Mouse (Mus musculus) hindbrain, embryonic 12.5 days (tissue): ENCODE measurements around the gene Lce1l. TPM values are rescaled to one million over a fixed set of nuclear protein-coding genes. Genes with fewer than 3 reads are reported as not detected.
"Not testable (repeated sequence)": the region's sequence is repeated elsewhere in the genome, so short reads cannot be mapped to it uniquely, and the experiment has no call there.

Source experiments
- ATAC-seq: fragments of 200-750 bp; cut with Nextera tagmentation; 2 replicates; pipeline ENCODE4 v1.8.0; 2017; ENCODE audit warnings: moderate TSS enrichment; ENCODE audit not compliant: low FRiP score
- H3K27ac ChIP-seq: fragments of 300-500 bp; sonication (generic); 2 replicates; pipeline ENCODE4 v1.5.1; 2016; ENCODE audit warnings: mild to moderate bottlenecking
- H3K27me3 ChIP-seq: fragments of 300-500 bp; sonication (generic); 2 replicates; pipeline ENCODE4 v1.6.1; 2016; ENCODE audit warnings: mild to moderate bottlenecking
- H3K36me3 ChIP-seq: fragments of 300-500 bp; sonication (generic); 2 replicates; pipeline ENCODE4 v1.6.1; 2016; ENCODE audit warnings: mild to moderate bottlenecking
- H3K4me1 ChIP-seq: fragments of 300-500 bp; sonication (generic); 2 replicates; pipeline ENCODE4 v1.6.1; 2016
- H3K4me2 ChIP-seq: fragments of 300-500 bp; sonication (generic); replicated peaks from 2 replicates; pipeline ENCODE4 v1.6.1; 2016; ENCODE audit warnings: mild to moderate bottlenecking
- H3K4me3 ChIP-seq: fragments of 300-500 bp; sonication (generic); 2 replicates; pipeline ENCODE4 v1.5.1; 2016; ENCODE audit warnings: mild to moderate bottlenecking
- H3K9ac ChIP-seq: fragments of 300-500 bp; sonication (generic); 2 replicates; pipeline ENCODE4 v1.6.1; 2016; ENCODE audit warnings: mild to moderate bottlenecking, moderate library complexity
- H3K9me3 ChIP-seq: fragments of 300-500 bp; sonication (generic); replicated peaks from 2 replicates; pipeline ENCODE4 v1.6.1; 2016; ENCODE audit warnings: mild to moderate bottlenecking
- WGBS: fragments of 180-500 bp; shearing (Covaris S2); methylation state at CpG from one replicate; pipeline ENCODE4 v1.1.7; 2016; 5-methylcytosine and 5-hydroxymethylcytosine counted together
- polyA plus RNA-seq: library from polyadenylated mRNA; unstranded; fragments of >200 nt; fragmentation: Nextera tagmentation; extraction: Ambion mirVana; gene quantifications from 2 replicates; pipeline ENCODE4 v1.2.1, GENCODE M21; 2016

Gene Lce1l
- not detected in 2 replicates for polyA plus RNA-seq

GRCm38 (mm10) chr3:92851186-92851585 is at the start of gene Lce1l:
Gene Lce1l, minus strand, starts transcription at chr3:92851286.
- 89% methylated on average over 3 of the region's 3 CpGs for WGBS
- no peaks in the 10 kb centered on the region for H3K27me3 ChIP-seq
- no peak within 1 kb of the TSS for H3K9ac ChIP-seq
- no peak within 1 kb of the TSS for H3K27ac ChIP-seq
- H3K4me3 ChIP-seq, result no peak within 1 kb of the TSS
- no peaks in the 10 kb centered on the region for H3K9me3 ChIP-seq
- no peaks in the 10 kb centered on the region for H3K4me1 ChIP-seq
- no peak for ATAC-seq
- H3K4me2 ChIP-seq, result no peak within 1 kb of the TSS
- H3K36me3 ChIP-seq, result no peaks in the 10 kb centered on the region

GRCm38 (mm10) chr3:92894489-92894888 is 43.4 kb upstream of the Lce1l start:
- 65% methylated on average over 1 of the region's 1 CpGs for WGBS
- no peak overlapping the region for H3K4me2 ChIP-seq
- no peaks in the 10 kb centered on the region for H3K9me3 ChIP-seq
- H3K36me3 ChIP-seq, result no peaks in the 10 kb centered on the region
- H3K4me1 ChIP-seq, result no peaks in the 10 kb centered on the region
- ATAC-seq, result no peak
- no peak overlapping the region for H3K9ac ChIP-seq
- H3K27me3 ChIP-seq, result no peaks in the 10 kb centered on the region
- H3K4me3 ChIP-seq, result no peak overlapping the region
- no peak overlapping the region for H3K27ac ChIP-seq

GRCm38 (mm10) chr3:92894063-92894462 is 43.0 kb upstream of the Lce1l start:
- ATAC-seq, result no peak
- 69% methylated on average over 3 of the region's 3 CpGs for WGBS
- no peaks in the 10 kb centered on the region for H3K4me1 ChIP-seq

GRCm38 (mm10) chr3:92874180-92874579 is 23.1 kb upstream of the Lce1l start:
- H3K9ac ChIP-seq, result no peak overlapping the region
- WGBS, result 85% methylated on average over 3 of the region's 3 CpGs
- H3K4me1 ChIP-seq, result no peaks in the 10 kb centered on the region
- no peak for ATAC-seq
- no peak overlapping the region for H3K27ac ChIP-seq
- no peak overlapping the region for H3K4me3 ChIP-seq
- H3K9me3 ChIP-seq, result no peaks in the 10 kb centered on the region
- H3K27me3 ChIP-seq, result no peaks in the 10 kb centered on the region
- no peaks in the 10 kb centered on the region for H3K36me3 ChIP-seq
- H3K4me2 ChIP-seq, result no peak overlapping the region

More at GRCm38 (mm10) chr3:92894063-92894462, 43.0 kb upstream of the Lce1l start:
- Histone ChIP-seq H3K9ac (no peak overlapping the region), H3K4me3 (no peak overlapping the region), H3K27me3 (no peaks in the 10 kb centered on the region), H3K36me3 (no peaks in the 10 kb centered on the region), H3K4me2 (no peak overlapping the region), H3K27ac (no peak overlapping the region), H3K9me3 (no peaks in the 10 kb centered on the region)

GRCm38 (mm10) chr3:92870116-92870515 is 19.0 kb upstream of the Lce1l start, which contains the start of gene 2310050C09Rik:
Gene 2310050C09Rik, minus strand, starts transcription at chr3:92870216.
- whole genome bisulfite sequencing, result 85% methylated on average over 4 of the region's 4 CpGs
- no peaks in the 10 kb centered on the region for H3K4me1 ChIP-seq
- H3K4me3 ChIP-seq, result no peak within 1 kb of the TSS
- no peak within 1 kb of the TSS for H3K27ac ChIP-seq
- no peak within 1 kb of the TSS for H3K9ac ChIP-seq
- no peaks in the 10 kb centered on the region for H3K9me3 ChIP-seq
- H3K27me3 ChIP-seq, result no peaks in the 10 kb centered on the region
- no peak within 1 kb of the TSS for H3K4me2 ChIP-seq
- ATAC-seq, result no peak
- no peaks in the 10 kb centered on the region for H3K36me3 ChIP-seq

- 63% methylated on average over 1 of the region's 1 CpGs for WGBS
- no peak within 1 kb of the TSS for H3K9ac ChIP-seq
- H3K27ac ChIP-seq, result no peak within 1 kb of the TSS
- no peak within 1 kb of the TSS for H3K4me2 ChIP-seq
- no peaks in the 10 kb centered on the region for H3K27me3 ChIP-seq
- H3K9me3 ChIP-seq, result no peaks in the 10 kb centered on the region
- no peak within 1 kb of the TSS for H3K4me3 ChIP-seq
- ATAC-seq, result no peak
- no peaks in the 10 kb centered on the region for H3K36me3 ChIP-seq
- no peaks in the 10 kb centered on the region for H3K4me1 ChIP-seq
Measured at GRCm38 (mm10) chr3:92827108-92827507, 24.0 kb downstream of the Lce1l start, which contains the start of gene Kprp. Gene Kprp, minus strand, starts transcription at chr3:92827247.

- ATAC-seq, result no peak
- no peaks in the 10 kb centered on the region for H3K9me3 ChIP-seq
- WGBS, result 52% methylated on average over 1 of the region's 1 CpGs
- H3K4me1 ChIP-seq, result no peaks in the 10 kb centered on the region
- H3K4me2 ChIP-seq, result no peak overlapping the region
- H3K36me3 ChIP-seq, result no peaks in the 10 kb centered on the region
- no peak overlapping the region for H3K4me3 ChIP-seq
- no peaks in the 10 kb centered on the region for H3K27me3 ChIP-seq
- H3K27ac ChIP-seq, result no peak overlapping the region
- no peak overlapping the region for H3K9ac ChIP-seq
Measured at GRCm38 (mm10) chr3:92825808-92826207, 25.3 kb downstream of the Lce1l start.

GRCm38 (mm10) chr3:92816036-92816435 is 35.0 kb downstream of the Lce1l start:
- not testable (repeated sequence) for H3K4me2 ChIP-seq, H3K27me3 ChIP-seq, ATAC-seq, H3K9me3 ChIP-seq, H3K36me3 ChIP-seq, H3K9ac ChIP-seq, H3K27ac ChIP-seq, H3K4me1 ChIP-seq, H3K4me3 ChIP-seq
- WGBS, result 96% methylated on average over 2 of the region's 2 CpGs

- Histone ChIP-seq H3K4me1 (no peaks in the 10 kb centered on the region), H3K9me3 (no peaks in the 10 kb centered on the region), H3K36me3 (no peaks in the 10 kb centered on the region), H3K9ac (no peak overlapping the region), H3K4me2 (no peak overlapping the region), H3K4me3 (no peak overlapping the region), H3K27ac (no peak overlapping the region), H3K27me3 (no peaks in the 10 kb centered on the region)
- no peak for ATAC-seq
- 91% methylated on average over 3 of the region's 3 CpGs for WGBS
Measured at GRCm38 (mm10) chr3:92815581-92815980, 35.5 kb downstream of the Lce1l start.

- Histone ChIP-seq H3K27me3 (no peaks in the 10 kb centered on the region), H3K9me3 (no peaks in the 10 kb centered on the region), H3K4me2 (no peak within 1 kb of the TSS), H3K36me3 (no peaks in the 10 kb centered on the region), H3K9ac (no peak within 1 kb of the TSS), H3K4me3 (no peak within 1 kb of the TSS), H3K4me1 (no peaks in the 10 kb centered on the region), H3K27ac (no peak within 1 kb of the TSS)
- ATAC-seq, result no peak
Measured at GRCm38 (mm10) chr3:92807791-92808190, 43.3 kb downstream of the Lce1l start, which contains the start of gene Lce1k. Gene Lce1k, minus strand, starts transcription at chr3:92807891.

Other genes with a start within 250 kb of the Lce1l start
- not detected in 2 replicates for gene 2210017I01Rik, start 243.8 kb downstream of the Lce1l start, polyA plus RNA-seq
- not detected in 2 replicates for gene Lce6a, start 229.6 kb downstream of the Lce1l start, polyA plus RNA-seq
- gene Lce1a1, start 203.0 kb downstream of the Lce1l start, polyA plus RNA-seq, result not detected in 2 replicates
- gene Lce1b, start 194.4 kb downstream of the Lce1l start, polyA plus RNA-seq, result not detected in 2 replicates
- gene Lce1a2, start 181.0 kb downstream of the Lce1l start, polyA plus RNA-seq, result not detected in 2 replicates
- not detected in 2 replicates for gene Lce1c, start 172.0 kb downstream of the Lce1l start, polyA plus RNA-seq
- not detected in 2 replicates for gene Lce1d, start 164.1 kb downstream of the Lce1l start, polyA plus RNA-seq
- not detected in 2 replicates for gene Lce1e, start 142.2 kb downstream of the Lce1l start, polyA plus RNA-seq
- not detected in 2 replicates for gene Lce1f, start 130.9 kb downstream of the Lce1l start, polyA plus RNA-seq
- gene Gm38119, start 112.2 kb downstream of the Lce1l start, polyA plus RNA-seq, result not detected in 2 replicates
- not detected in 2 replicates for gene Lce1g, start 98.9 kb downstream of the Lce1l start, polyA plus RNA-seq
- not detected in 2 replicates for gene Lce1h, start 86.2 kb downstream of the Lce1l start, polyA plus RNA-seq
- gene Lce1i, start 72.4 kb downstream of the Lce1l start, polyA plus RNA-seq, result not detected in 2 replicates
- not detected in 2 replicates for gene Lce1j, start 60.8 kb downstream of the Lce1l start, polyA plus RNA-seq
- not detected in 2 replicates for gene Lce1k, start 43.4 kb downstream of the Lce1l start, polyA plus RNA-seq
- not detected in 2 replicates for gene Kprp, start 24.0 kb downstream of the Lce1l start, polyA plus RNA-seq
- gene 2310050C09Rik, start 18.9 kb upstream of the Lce1l start, polyA plus RNA-seq, result not detected in 2 replicates
- not detected in 2 replicates for gene Lce3a, start 74.9 kb upstream of the Lce1l start, polyA plus RNA-seq
- gene Lce3b, start 81.7 kb upstream of the Lce1l start, polyA plus RNA-seq, result not detected in 2 replicates
- gene Lce3c, start 93.2 kb upstream of the Lce1l start, polyA plus RNA-seq, result not detected in 2 replicates
- not detected in 2 replicates for gene Lce3d, start 106.1 kb upstream of the Lce1l start, polyA plus RNA-seq
- not detected in 2 replicates for gene Lce3e, start 115.8 kb upstream of the Lce1l start, polyA plus RNA-seq
- gene Lce3f, start 140.9 kb upstream of the Lce1l start, polyA plus RNA-seq, result 0.42 TPM in 1 of 2 replicates, not detected in the other
- gene Crct1, start 164.4 kb upstream of the Lce1l start, polyA plus RNA-seq, result 0.41 TPM in 1 of 2 replicates, not detected in the other
- gene Lce1m, start 167.8 kb upstream of the Lce1l start, polyA plus RNA-seq, result not detected in 2 replicates
- not detected in 2 replicates for gene Gm4858, start 217.5 kb upstream of the Lce1l start, polyA plus RNA-seq